Mouse (Mus musculus) heart, postnatal 0 days (tissue): ENCODE data around the gene Dennd4a. TPM values are rescaled to one million over a fixed set of nuclear protein-coding genes. Genes with fewer than 3 reads are reported as not detected.

Source experiments
- ATAC-seq: fragments of 200-750 bp; cut with Nextera tagmentation; 2 replicates; pipeline ENCODE4 v1.8.0; 2017; ENCODE audit warnings: low read depth, moderate number of reproducible peaks, moderate library complexity; ENCODE audit not compliant: insufficient read depth
- DNase-seq: peaks from one replicate; pipeline ENCODE4 v3.0.0-alpha.2; 2016; ENCODE audit warnings: low spot score
- H3K27ac ChIP-seq: fragments of 300-500 bp; sonication (generic); 2 replicates; pipeline ENCODE4 v1.5.1; 2014; ENCODE audit warnings: low read depth, mild to moderate bottlenecking
- H3K27me3 ChIP-seq: fragments of 300-500 bp; sonication (generic); 2 replicates; pipeline ENCODE4 v1.6.1; 2014; ENCODE audit warnings: low read length, mixed read lengths; ENCODE audit not compliant: control insufficient read depth, insufficient read depth
- H3K36me3 ChIP-seq: fragments of 300-500 bp; sonication (generic); replicated peaks from 2 replicates; pipeline ENCODE4 v1.6.1; 2014; ENCODE audit warnings: low read length, mixed read lengths; ENCODE audit not compliant: control insufficient read depth, insufficient read depth
- H3K4me1 ChIP-seq: fragments of 300-500 bp; sonication (generic); 2 replicates; pipeline ENCODE4 v1.6.1; 2014; ENCODE audit warnings: antibody characterized with exemption; ENCODE audit not compliant: control insufficient read depth, insufficient read depth
- H3K4me2 ChIP-seq: fragments of 300-500 bp; sonication (generic); 2 replicates; pipeline ENCODE4 v1.6.1; 2014; ENCODE audit warnings: low read depth, mild to moderate bottlenecking, low read length, moderate library complexity
- H3K4me3 ChIP-seq: fragments of 300-500 bp; sonication (generic); 2 replicates; pipeline ENCODE4 v1.5.1; 2014; ENCODE audit warnings: low read depth, low read length
- H3K9ac ChIP-seq: fragments of 300-500 bp; sonication (generic); replicated peaks from 2 replicates; pipeline ENCODE4 v1.6.1; 2014; ENCODE audit warnings: low read depth, low read length, mixed read lengths
- H3K9me3 ChIP-seq: fragments of 300-500 bp; sonication (generic); replicated peaks from 2 replicates; pipeline ENCODE4 v1.6.1; 2016; ENCODE audit warnings: low read length; ENCODE audit not compliant: control insufficient read depth
- CTCF ChIP-seq: IDR thresholded peaks from 2 replicates; pipeline ENCODE4 v1.5.1; 2016; ENCODE audit warnings: antibody characterized with exemption, control low read depth, low read depth
- EP300 ChIP-seq: IDR thresholded peaks from 2 replicates; pipeline ENCODE4 v1.6.1; 2016; ENCODE audit warnings: antibody characterized with exemption, low read depth
- WGBS: fragments of 180-500 bp; shearing (Covaris S2); extraction: QIAGEN DNeasy Blood & Tissue Kit; methylation state at CpG from one replicate; pipeline ENCODE4 v1.1.7; 2014; 5-methylcytosine and 5-hydroxymethylcytosine counted together
- polyA plus RNA-seq: library from polyadenylated mRNA; unstranded; fragments of >200 nt; fragmentation: Nextera tagmentation; extraction: Ambion mirVana; gene quantifications from 2 replicates; pipeline ENCODE4 v1.2.1, GENCODE M21; 2015
- total RNA-seq: library from RNA; depleted of rRNA; stranded (reverse); fragments of >200 nt; gene quantifications from 2 replicates; pipeline ENCODE4 v1.2.3, GENCODE M21; 2014; ENCODE audit warnings: low replicate concordance

Dennd4a gene
- total and polyA plus RNA-seq, 2 experiments from 2014 or later = 3.1 to 7.0 TPM

DNA sequence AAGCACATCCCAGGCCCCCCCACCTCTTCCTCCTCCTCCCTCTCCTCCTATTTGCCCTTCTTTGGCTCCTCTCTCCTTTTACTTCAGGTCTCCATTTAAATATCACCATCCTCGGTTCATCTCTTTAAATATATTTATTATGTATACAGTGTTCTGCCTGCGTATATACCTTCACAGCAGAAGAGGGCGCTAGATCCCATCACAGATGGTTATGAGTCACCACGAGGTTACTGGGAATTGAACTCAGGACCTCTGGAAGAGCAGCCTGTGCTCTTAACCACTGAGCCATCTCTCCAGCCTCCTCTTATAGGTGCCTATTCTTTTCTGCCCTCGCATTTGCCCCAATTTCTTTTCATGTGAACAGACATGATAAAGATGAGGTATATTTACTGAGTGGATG is 126.4 kb downstream of the Dennd4a start:
- no peaks in the 10 kb centered on the region for H3K9me3 ChIP-seq
- H3K9ac ChIP-seq = no peak overlapping the region
- H3K4me2 ChIP-seq = no peak overlapping the region
- no peaks in the 10 kb centered on the region for H3K36me3 ChIP-seq
- ATAC-seq = no peak
- no peak for DNase-seq
- TF ChIP-seq EP300 (no peak), CTCF (no peak)
- H3K4me1 ChIP-seq = peaks cover 25% of the 10 kb centered on the region
- H3K4me3 ChIP-seq = no peak overlapping the region
- H3K27me3 ChIP-seq = no peaks in the 10 kb centered on the region
- H3K27ac ChIP-seq = no peak overlapping the region
- WGBS = 60% methylated on average over 5 of the region's 5 CpGs

DNA sequence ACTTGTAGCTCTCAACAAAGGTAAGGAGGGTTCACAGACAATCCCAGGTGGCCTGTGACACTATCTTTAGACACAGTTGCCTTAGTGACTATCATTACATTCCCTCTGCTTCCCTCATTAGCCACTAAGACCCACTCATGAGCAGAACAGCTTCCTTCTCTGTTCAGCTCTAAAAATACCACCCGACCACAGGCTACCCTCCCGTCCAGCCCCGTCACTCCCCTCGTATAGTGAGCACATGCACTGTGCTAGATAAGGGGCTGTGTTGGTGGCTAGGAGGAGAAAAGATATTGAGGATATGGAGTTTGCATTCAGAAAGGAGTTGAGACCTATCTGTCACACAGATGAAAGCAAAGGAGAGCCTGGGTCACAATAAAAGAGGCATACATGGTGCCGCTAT is 127.4 kb downstream of the Dennd4a start:
- 25% methylated on average over 5 of the region's 5 CpGs for WGBS
- Histone ChIP-seq H3K9ac (no peak overlapping the region), H3K27ac (no peak overlapping the region), H3K27me3 (no peaks in the 10 kb centered on the region), H3K9me3 (no peaks in the 10 kb centered on the region), H3K4me1 (peaks cover 16% of the 10 kb centered on the region), H3K4me2 (no peak overlapping the region), H3K4me3 (no peak overlapping the region), H3K36me3 (no peaks in the 10 kb centered on the region)
- DNase-seq = no peak
- TF ChIP-seq CTCF (no peak), EP300 (no peak)
- ATAC-seq = no peak

DNA sequence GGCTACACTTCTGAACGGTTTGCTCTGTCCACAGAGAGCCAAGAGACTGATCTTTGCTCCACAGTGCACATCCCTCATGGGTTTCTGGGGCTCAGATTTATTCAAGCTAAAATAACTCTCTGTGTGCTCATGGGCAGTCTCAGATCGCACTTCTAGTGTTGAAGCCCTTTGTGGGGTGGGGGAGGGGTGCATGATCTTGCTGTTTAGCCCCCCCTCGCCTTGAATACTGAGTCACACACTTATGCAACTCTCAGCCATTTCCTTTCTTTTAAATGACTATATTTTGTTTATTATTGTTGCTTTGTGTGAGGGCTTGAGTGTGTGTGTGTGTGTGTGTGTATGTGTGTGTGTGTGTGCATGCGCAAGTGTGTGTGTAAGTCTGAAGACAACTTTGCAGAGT is 128.1 kb downstream of the Dennd4a start:
- H3K9ac ChIP-seq = no peak overlapping the region
- peaks cover 9% of the 10 kb centered on the region; the same call in 1 of the 2 replicates for H3K4me1 ChIP-seq
- TF ChIP-seq EP300 (no peak), CTCF (no peak)
- no peak for DNase-seq
- 40% methylated on average over 4 of the region's 4 CpGs for WGBS
- H3K9me3 ChIP-seq = no peaks in the 10 kb centered on the region
- H3K4me3 ChIP-seq = no peak overlapping the region
- H3K27me3 ChIP-seq = no peaks in the 10 kb centered on the region
- ATAC-seq = no peak
- no peaks in the 10 kb centered on the region for H3K36me3 ChIP-seq
- H3K27ac ChIP-seq = no peak overlapping the region
- no peak overlapping the region for H3K4me2 ChIP-seq

DNA sequence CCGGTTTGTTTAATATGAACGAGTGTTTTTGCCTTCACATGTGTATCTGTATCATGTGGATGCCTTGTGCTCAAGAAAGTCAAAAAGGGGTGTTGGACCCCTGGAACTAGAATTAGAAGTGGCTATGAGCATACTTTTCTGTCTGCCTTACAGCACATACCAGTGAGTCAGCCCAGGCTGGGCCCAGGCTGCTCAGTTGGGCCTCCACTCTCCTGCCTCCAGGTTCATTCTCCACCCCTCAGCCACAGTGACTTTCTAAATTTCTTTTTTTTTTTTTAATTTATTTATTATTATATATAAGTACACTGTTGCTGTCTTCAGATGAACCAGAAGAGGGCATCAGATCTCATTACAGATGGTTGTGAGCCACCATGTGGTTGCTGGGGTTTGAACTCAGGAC is 128.7 kb downstream of the Dennd4a start:
- Histone ChIP-seq H3K9me3 (no peaks in the 10 kb centered on the region), H3K4me1 (peaks cover 4% of the 10 kb centered on the region; the same call in 1 of the 2 replicates), H3K9ac (no peak overlapping the region), H3K4me2 (no peak overlapping the region), H3K27me3 (no peaks in the 10 kb centered on the region), H3K36me3 (no peaks in the 10 kb centered on the region), H3K4me3 (no peak overlapping the region), H3K27ac (no peak overlapping the region)
- WGBS = 81% methylated on average over 2 of the region's 2 CpGs
- TF ChIP-seq EP300 = no peak
- no peak for TF ChIP-seq CTCF
- ATAC-seq (no peak), DNase-seq (no peak)

DNA sequence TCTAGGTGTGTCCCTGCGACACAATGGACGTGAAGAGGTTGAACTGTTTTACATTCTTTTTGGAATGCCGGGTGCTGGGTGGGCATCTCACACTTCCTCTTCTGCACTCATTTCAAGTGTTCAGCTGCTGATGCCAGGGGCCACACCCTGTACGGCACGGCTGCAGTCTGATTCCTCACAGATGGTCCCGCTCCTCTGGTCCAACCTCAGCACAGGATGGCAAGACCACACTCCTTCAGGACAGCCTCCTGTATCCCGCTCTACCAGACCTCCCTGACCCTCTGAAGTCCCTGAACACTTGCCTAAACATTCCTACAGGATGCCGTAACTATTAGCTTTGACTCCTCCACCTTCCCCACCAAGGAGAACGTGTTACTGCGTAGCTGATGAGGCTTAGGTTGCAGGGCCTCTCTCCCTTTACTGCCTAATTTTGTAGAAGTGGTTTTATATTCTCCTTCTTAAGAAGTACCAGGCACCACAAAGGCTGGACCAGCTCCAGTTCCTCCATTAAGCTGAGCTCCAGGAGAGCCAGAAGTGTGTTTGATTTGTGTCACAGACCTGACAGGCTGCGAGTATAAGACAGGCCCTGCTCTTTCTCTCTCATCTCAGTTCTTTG is 129.7 kb downstream of the Dennd4a start:
- Histone ChIP-seq H3K27ac (no peak overlapping the region), H3K27me3 (no peaks in the 10 kb centered on the region), H3K4me3 (no peak overlapping the region), H3K9ac (no peak overlapping the region), H3K4me1 (no peaks in the 10 kb centered on the region), H3K36me3 (no peaks in the 10 kb centered on the region), H3K9me3 (no peaks in the 10 kb centered on the region), H3K4me2 (no peak overlapping the region)
- ATAC-seq (no peak), DNase-seq (no peak)
- TF ChIP-seq CTCF (no peak), EP300 (no peak)
- WGBS = 47% methylated on average over 11 of the region's 11 CpGs

DNA sequence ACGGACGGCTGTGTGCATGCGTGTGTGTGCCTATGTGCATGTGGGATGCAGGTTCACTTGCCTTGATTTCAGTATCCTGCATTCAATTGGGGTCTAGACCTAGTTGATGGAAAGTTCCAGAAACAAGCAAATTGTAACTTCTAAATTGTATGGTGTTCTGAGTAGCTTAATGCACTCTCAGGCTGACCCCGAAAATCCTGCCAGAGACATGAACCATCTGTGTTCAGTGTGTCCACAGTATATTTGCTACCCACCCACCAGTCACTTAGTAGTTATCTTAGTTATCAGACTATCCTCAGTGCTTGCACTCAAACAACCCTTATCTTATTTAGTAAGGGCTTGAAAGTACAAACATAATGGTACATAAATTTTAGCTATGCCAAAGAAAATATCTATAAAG is 130.5 kb downstream of the Dennd4a start:
- no peak overlapping the region for H3K27ac ChIP-seq
- TF ChIP-seq CTCF (no peak), EP300 (no peak)

More for the DNA sequence above, 130.5 kb downstream of the Dennd4a start:
- no peaks in the 10 kb centered on the region for H3K27me3 ChIP-seq
- DNase-seq (no peak), ATAC-seq (no peak)
- no peaks in the 10 kb centered on the region for H3K36me3 ChIP-seq
- H3K9ac ChIP-seq = no peak overlapping the region
- no peak overlapping the region for H3K4me2 ChIP-seq
- H3K9me3 ChIP-seq = no peaks in the 10 kb centered on the region
- no peaks in the 10 kb centered on the region for H3K4me1 ChIP-seq
- no peak overlapping the region for H3K4me3 ChIP-seq
- WGBS = 79% methylated on average over 4 of the region's 4 CpGs
